Mouse (Mus musculus): ENCODE results near the gene Igll1. TPM values are rescaled to one million over a fixed set of nuclear protein-coding genes. Genes with fewer than 3 reads are reported as not detected.

The Igll1 gene
- polyA plus RNA-seq, 1 experiment from 2014 or later = 0.74 TPM

GRCm38 (mm10) chr16:16849196-16849595 lies 14.6 kb downstream of the Igll1 start:
- peaks cover 6% of the 10 kb centered on the region; the same call in 1 of the 2 replicates for H3K4me1 ChIP-seq (replicated peaks)
- H3K4me2 ChIP-seq = no peak overlapping the region
- no peaks in the 10 kb centered on the region for H3K9me3 ChIP-seq (replicated peaks)
- H3K4me3 ChIP-seq (replicated peaks) = no peak overlapping the region
- ATAC-seq (ENCODE audit: low read depth) (no peak), DNase-seq (no peak)
- no peak overlapping the region for H3K9ac ChIP-seq
- H3K36me3 ChIP-seq = no peaks in the 10 kb centered on the region
- H3K27ac ChIP-seq = no peak overlapping the region
- no peaks in the 10 kb centered on the region for H3K27me3 ChIP-seq

GRCm38 (mm10) chr16:16829671-16830070 lies 34.1 kb downstream of the Igll1 start:
- no peak overlapping the region for H3K27ac ChIP-seq
- peak overlapping the region; percentile 79; the same call in 1 of the 2 replicates for H3K4me2 ChIP-seq
- no peaks in the 10 kb centered on the region for H3K27me3 ChIP-seq
- no peaks in the 10 kb centered on the region for H3K9me3 ChIP-seq (replicated peaks)
- H3K36me3 ChIP-seq = no peaks in the 10 kb centered on the region
- DNase-seq = no peak
- WGBS (ENCODE audit: insufficient replicate concordance) = 75% methylated on average over 3 of the region's 3 CpGs
- no peak for ATAC-seq (ENCODE audit: low read depth)
- H3K4me1 ChIP-seq (replicated peaks) = peaks cover 9% of the 10 kb centered on the region
- H3K4me3 ChIP-seq (replicated peaks) = no peak overlapping the region
- no peak overlapping the region for H3K9ac ChIP-seq

GRCm38 (mm10) chr16:16828757-16829615 lies 34.8 kb downstream of the Igll1 start, which contains the start of gene Spag6l:
TSS of gene Spag6l (minus strand) at chr16:16829456.
- WGBS (ENCODE audit: insufficient replicate concordance) = 3% methylated on average over 33 of the region's 33 CpGs
- Histone ChIP-seq H3K4me2 (peak within 1 kb of the TSS; percentile 79), H3K4me1 (replicated peaks) (peaks cover 9% of the 10 kb centered on the region), H3K9me3 (replicated peaks) (no peaks in the 10 kb centered on the region), H3K9ac (peak within 1 kb of the TSS; percentile 39), H3K4me3 (replicated peaks) (peak within 1 kb of the TSS; percentile 56), H3K36me3 (no peaks in the 10 kb centered on the region), H3K27ac (no peak within 1 kb of the TSS), H3K27me3 (no peaks in the 10 kb centered on the region)
- DNase-seq = peak; percentile 56
- peak; percentile 84 for ATAC-seq (ENCODE audit: low read depth)

GRCm38 (mm10) chr16:16826223-16826622 lies 37.6 kb downstream of the Igll1 start:
- DNase-seq (no peak), ATAC-seq (ENCODE audit: low read depth) (no peak)
- Histone ChIP-seq H3K27me3 (no peaks in the 10 kb centered on the region), H3K9me3 (replicated peaks) (no peaks in the 10 kb centered on the region), H3K27ac (no peak overlapping the region), H3K36me3 (no peaks in the 10 kb centered on the region), H3K4me3 (replicated peaks) (no peak overlapping the region), H3K4me1 (replicated peaks) (peaks cover 9% of the 10 kb centered on the region), H3K4me2 (no peak overlapping the region), H3K9ac (no peak overlapping the region)
- 72% methylated on average over 2 of the region's 2 CpGs for WGBS (ENCODE audit: insufficient replicate concordance)

GRCm38 (mm10) chr16:16825476-16825875 lies 38.3 kb downstream of the Igll1 start:
- 44% methylated on average over 5 of the region's 5 CpGs for WGBS (ENCODE audit: insufficient replicate concordance)
- Histone ChIP-seq H3K9me3 (replicated peaks) (no peaks in the 10 kb centered on the region), H3K36me3 (no peaks in the 10 kb centered on the region), H3K4me1 (replicated peaks) (peaks cover 9% of the 10 kb centered on the region), H3K27me3 (no peaks in the 10 kb centered on the region), H3K4me3 (replicated peaks) (no peak overlapping the region), H3K9ac (no peak overlapping the region), H3K27ac (no peak overlapping the region), H3K4me2 (no peak overlapping the region)
- ATAC-seq (ENCODE audit: low read depth) (no peak), DNase-seq (no peak)

Other genes starting within 250 kb of the Igll1 start
- gene Olfr19, start 187.6 kb downstream of the Igll1 start, polyA plus RNA-seq (2015; fragmentation: Nextera tagmentation; extraction: Ambion mirVana) = not detected in 2 replicates
- 0.28 TPM in 1 of 2 replicates, not detected in the other for gene Spag6l, start 34.5 kb downstream of the Igll1 start, polyA plus RNA-seq (2015; fragmentation: Nextera tagmentation; extraction: Ambion mirVana)
- gene Top3b, start 6.8 kb upstream of the Igll1 start, polyA plus RNA-seq (2015; fragmentation: Nextera tagmentation; extraction: Ambion mirVana) = 26.6 and 30.4 TPM in 2 replicates
- 0.71 and 1.3 TPM in 2 replicates for gene Vpreb1, start 6.9 kb upstream of the Igll1 start, polyA plus RNA-seq (2015; fragmentation: Nextera tagmentation; extraction: Ambion mirVana)
- 8.2 and 9.9 TPM in 2 replicates for gene Ppm1f, start 32.5 kb upstream of the Igll1 start, polyA plus RNA-seq (2015; fragmentation: Nextera tagmentation; extraction: Ambion mirVana)
- 93.7 and 102 TPM in 2 replicates for gene Mapk1, start 119.4 kb upstream of the Igll1 start, polyA plus RNA-seq (2015; fragmentation: Nextera tagmentation; extraction: Ambion mirVana)
- 1.4 and 1.6 TPM in 2 replicates for gene Ypel1, start 205.7 kb upstream of the Igll1 start, polyA plus RNA-seq (2015; fragmentation: Nextera tagmentation; extraction: Ambion mirVana)
- gene Ppil2, start 247.3 kb upstream of the Igll1 start, polyA plus RNA-seq (2015; fragmentation: Nextera tagmentation; extraction: Ambion mirVana) = 57.4 and 64.3 TPM in 2 replicates

Data from liver, embryonic 13.5 days (tissue).